Mouse (Mus musculus) monocyte, adult 5-6 weeks (primary cell): ENCODE results near the gene C2. TPM values are rescaled to one million over a fixed set of nuclear protein-coding genes. Genes with fewer than 3 reads are reported as not detected.

Experiments used
- ATAC-seq: fragments of 153-309, 156-312 bp; replicated peaks from 2 replicates; pipeline ENCODE4 v1.8.0; 2017; ENCODE audit warnings: mild to moderate bottlenecking; ENCODE audit not compliant: low TSS enrichment, insufficient number of reproducible peaks, severe bottlenecking, poor library complexity, low FRiP score
- total RNA-seq: library from RNA; stranded (forward); fragments of 200-1000, 200-491, 200-594 nt; gene quantifications from 3 replicates; pipeline ENCODE4 v1.2.3, GENCODE M21; 2017

The C2 gene
- not detected in 3 replicates for total RNA-seq

- peak; percentile 22 for ATAC-seq
Observed at GRCm38 (mm10) chr17:34898160-34898586, at the start of gene C2, which contains the start of gene Ehmt2. Gene C2, minus strand, starts transcription at chr17:34898265. Gene Ehmt2, plus strand, starts transcription at chr17:34898469.

- 0 out of 2 replicates have a peak, but pooled peaks have one; percentile 38 for ATAC-seq
Observed at GRCm38 (mm10) chr17:34947606-34948005, 49.5 kb upstream of the C2 start.

- ATAC-seq, result no peak
Observed at GRCm38 (mm10) chr17:34946486-34947140, 48.5 kb upstream of the C2 start.

DNA sequence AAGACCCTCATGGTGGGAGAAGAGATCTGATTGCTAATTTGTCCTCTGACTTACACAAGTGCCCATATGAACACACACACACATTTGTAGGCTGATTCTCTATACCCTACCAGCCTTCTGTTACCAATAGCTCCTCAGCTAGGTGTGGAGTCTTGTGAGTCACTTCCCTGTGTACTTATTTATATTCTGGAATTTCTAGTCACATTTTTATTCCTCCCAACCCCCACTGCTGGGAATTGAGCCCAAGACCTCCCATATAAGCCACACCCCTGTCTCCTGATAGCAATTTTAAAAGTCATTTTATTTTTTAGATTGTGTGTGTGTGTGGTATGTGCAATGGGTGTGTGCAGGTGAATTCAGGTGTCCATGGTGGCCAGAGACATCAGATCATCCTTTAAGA, 46.3 kb upstream of the C2 start:
- ATAC-seq, result no peak

DNA sequence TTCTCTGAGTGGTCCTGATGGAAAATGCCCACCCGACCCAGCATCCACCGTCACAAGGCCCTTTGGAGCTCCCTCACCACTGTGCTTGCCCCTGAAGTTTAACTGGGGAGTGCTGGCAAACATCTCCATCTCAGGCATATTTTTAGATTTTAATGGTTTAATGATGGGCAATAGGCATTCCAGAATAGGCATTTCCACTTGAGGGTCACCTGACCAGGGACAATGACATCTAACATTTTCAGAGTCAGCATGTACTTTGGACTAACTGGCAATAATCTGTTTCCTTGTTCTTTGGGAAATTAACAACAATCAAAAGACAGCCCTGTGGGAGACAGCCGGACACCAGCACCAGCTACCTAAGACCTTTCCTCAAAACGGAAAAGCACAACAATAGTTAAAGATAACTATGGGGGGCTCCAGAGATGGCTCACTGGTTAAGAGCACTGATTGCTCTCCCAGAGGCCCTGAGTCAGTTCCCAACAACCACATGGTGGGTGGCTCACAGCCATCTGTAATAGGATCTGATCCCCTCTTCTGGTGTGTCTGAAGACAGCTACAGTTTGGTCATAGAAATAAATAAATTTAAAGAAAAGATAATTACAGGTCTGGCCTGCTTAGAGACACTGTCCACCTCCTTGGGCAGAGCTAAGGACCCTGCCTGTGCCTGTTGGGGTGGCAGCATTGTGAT, 45.2 kb upstream of the C2 start:
- ATAC-seq, result no peak

GRCm38 (mm10) chr17:34941344-34942041, 43.4 kb upstream of the C2 start:
- ATAC-seq, result no peak

DNA sequence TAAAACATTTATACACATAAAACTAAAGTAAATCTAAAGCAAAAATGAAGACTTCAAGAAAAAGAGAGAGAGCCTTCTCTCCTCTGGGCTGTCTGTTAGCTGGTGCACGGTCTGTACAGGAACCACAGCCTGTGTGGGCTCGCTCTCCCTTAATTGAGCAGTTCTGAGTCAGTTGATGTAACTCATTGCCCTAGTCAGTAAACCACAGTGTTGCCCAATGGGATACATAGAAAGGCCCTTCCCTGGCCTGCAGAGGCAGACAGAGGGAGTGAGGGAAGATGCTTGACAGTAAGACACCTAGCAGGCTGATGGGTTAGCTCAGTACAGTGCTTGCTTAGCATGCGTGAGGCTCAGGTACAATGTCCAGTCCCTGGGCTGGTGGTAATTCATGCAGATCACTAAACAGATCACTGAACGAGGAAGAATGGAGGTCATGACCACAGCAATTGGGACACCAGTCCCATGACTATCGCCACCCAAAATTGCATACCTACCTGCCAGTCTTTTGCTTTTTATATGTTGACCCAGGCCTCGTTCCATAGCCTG, 40.0 kb upstream of the C2 start:
- ATAC-seq, result peak; percentile 64

DNA sequence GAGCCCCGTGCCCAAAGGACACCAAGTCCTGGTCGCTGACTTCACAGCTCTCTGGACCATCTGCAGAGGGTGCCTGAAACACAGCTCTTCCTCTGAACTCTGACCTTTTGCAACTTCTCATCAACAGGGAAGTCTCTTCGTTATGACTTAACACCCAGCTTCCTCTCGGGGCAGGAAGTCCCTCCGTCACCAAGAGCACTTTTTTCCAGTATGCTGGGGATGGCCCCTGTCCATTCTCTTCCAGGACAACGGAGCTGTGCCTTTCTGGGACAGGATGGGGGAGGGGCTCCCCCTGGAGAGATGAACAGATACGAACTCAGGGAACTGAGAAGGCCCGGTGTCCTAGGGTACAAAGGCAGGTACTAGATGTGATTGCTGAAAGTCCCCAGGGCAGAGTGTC, 36.8 kb upstream of the C2 start:
- ATAC-seq, result peak; percentile 54

DNA sequence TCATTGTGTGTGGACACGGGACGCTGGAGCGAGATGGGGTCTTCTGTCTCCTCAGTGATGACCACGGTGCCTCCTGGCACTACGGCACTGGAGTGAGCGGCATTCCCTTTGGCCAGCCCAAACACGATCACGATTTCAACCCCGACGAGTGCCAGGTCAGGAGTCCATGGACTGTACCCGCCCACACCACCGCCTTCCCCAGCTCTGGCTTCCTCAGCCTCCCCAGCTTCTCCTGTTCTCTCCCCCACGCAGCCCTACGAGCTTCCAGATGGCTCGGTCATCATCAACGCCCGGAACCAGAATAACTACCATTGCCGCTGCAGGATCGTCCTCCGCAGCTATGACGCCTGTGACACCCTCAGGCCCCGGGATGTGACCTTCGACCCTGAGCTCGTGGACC, 36.0 kb upstream of the C2 start:
- ATAC-seq, result no peak

- ATAC-seq, result no peak
Observed at GRCm38 (mm10) chr17:34932287-34932686, 34.2 kb upstream of the C2 start.

GRCm38 (mm10) chr17:34931735-34932098, 33.7 kb upstream of the C2 start:
- ATAC-seq, result no peak

- ATAC-seq, result peak; percentile 91
Observed at GRCm38 (mm10) chr17:34931061-34931734, 33.1 kb upstream of the C2 start, which contains the start of gene Neu1. Gene Neu1, plus strand, starts transcription at chr17:34931253.

DNA sequence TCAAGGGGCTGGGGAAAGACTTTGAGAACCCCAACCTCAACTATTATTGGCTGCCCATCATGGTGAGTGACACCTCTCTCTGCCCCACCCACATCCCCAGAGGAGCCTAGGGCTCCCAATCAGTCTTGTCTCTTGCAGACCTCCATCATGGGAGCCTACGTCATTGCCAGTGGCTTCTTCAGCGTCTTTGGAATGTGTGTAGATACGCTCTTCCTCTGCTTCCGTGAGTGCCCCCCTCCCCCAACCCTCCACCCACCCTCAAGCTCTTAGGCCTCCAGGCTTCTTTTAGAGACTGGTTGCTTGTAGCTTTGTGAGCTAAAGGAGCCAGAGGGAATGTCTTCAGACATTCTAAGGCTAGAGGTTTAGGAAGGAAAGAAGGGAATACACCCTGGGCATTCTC, 30.8 kb upstream of the C2 start:
- no peak for ATAC-seq

DNA sequence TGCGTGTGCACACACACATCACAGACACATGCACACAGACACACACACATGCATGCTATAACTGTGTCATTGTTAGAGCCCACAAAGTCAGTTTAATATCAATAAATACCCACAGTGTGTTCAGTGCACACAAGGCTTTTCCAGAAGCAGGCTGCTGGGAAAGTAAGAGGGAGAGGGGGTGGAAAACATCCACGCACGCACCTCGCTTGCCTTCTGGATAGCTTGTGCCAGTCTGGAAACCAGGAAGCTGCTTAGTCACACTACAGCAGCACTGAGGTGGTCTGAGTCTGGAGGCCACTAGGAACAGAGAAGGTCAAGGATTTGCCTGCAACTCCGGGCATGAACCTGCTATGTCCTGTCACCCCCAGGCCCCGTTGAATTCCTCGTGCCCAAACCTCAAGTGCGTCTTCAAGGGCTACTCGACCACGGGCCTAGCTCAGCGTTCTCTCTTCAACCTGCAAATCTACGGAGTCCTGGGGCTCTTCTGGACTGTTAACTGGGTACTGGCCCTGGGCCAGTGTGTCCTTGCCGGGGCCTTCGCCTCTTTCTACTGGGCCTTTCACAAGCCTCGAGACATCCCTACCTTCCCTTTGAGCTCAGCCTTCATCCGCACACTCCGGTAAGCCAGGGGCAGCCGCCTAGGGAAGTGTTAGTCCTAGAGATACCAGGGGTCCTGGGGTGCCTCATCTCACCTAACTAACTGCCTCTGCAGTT, 29.4 kb upstream of the C2 start:
- ATAC-seq, result no peak

DNA sequence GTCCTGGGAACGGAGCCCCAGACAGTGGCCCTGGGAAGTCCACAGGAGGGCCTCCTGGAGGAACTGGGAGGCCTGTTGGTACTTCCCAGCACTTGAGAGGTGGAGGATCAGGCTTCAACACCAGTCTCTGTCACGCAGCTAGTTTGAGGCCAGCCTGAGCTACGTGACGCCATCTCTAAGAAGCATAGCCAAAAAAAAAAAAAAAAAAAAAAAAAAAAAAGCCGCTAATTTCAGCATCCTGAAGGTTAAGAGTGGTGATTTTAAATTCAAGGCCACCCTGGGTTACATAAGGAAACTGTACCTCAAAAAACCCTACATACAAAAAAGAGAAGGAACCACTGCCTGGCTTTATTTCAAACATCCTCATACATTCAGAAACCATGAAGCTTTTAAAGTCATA, 26.2 kb upstream of the C2 start:
- ATAC-seq, result no peak

- no peak for ATAC-seq
Observed at GRCm38 (mm10) chr17:34922939-34923338, 24.9 kb upstream of the C2 start.

GRCm38 (mm10) chr17:34917188-34917587, 19.1 kb upstream of the C2 start:
- ATAC-seq, result no peak

GRCm38 (mm10) chr17:34916316-34916715, 18.3 kb upstream of the C2 start:
- ATAC-seq, result no peak
